Mouse (Mus musculus) embryonic fibroblast, embryonic 13.5 days (primary cell): ENCODE results near the gene Ppef2.

ENCODE experiments used
- CTCF ChIP-seq: IDR thresholded peaks from 2 replicates; pipeline ENCODE4 v1.5.1; 2011; ENCODE audit warnings: mild to moderate bottlenecking, control low read depth, low read length, moderate library complexity, borderline replicate concordance; ENCODE audit not compliant: insufficient read depth
- POLR2A ChIP-seq: IDR thresholded peaks from 2 replicates; pipeline ENCODE4 v1.6.1; 2011; ENCODE audit warnings: low read depth, mild to moderate bottlenecking, control low read depth, low read length, moderate library complexity

DNA sequence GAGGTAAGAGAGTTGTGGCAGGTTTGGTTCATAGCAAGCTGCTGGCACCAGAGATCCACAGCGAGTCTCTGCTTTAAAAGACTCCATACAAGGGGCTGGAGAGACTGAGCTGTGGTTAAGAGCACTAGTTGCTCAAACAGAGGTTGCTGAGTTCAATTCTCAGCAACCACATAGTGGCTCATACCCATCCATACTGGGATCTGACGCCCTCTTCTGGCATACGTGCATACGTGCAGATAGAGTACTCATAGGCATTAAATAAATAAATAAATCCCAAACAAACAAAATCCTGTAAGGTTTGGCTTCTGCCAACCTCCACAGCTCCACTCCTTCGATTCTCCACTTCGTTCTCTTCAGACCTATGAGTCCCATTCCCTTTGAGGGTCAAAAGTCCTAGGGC is 4.0 kb downstream of the Ppef2 start:
- TF ChIP-seq CTCF (no peak), POLR2A (no peak)
